Mouse (Mus musculus) limb, embryonic 12.5 days (tissue): ENCODE results near the gene Nptn. TPM values are rescaled to one million over a fixed set of nuclear protein-coding genes. Genes with fewer than 3 reads are reported as not detected.

Experiments used
- ATAC-seq: fragments of 200-750 bp; cut with Nextera tagmentation; 2 replicates; pipeline ENCODE4 v1.8.0; 2017; ENCODE audit warnings: low read depth, moderate TSS enrichment; ENCODE audit not compliant: insufficient number of reproducible peaks, insufficient read depth, low FRiP score, low TSS enrichment
- H3K27ac ChIP-seq: fragments of 300-500 bp; sonication (generic); 2 replicates; pipeline ENCODE4 v1.5.1; 2016; ENCODE audit warnings: mild to moderate bottlenecking, moderate library complexity
- H3K27me3 ChIP-seq: fragments of 300-500 bp; sonication (generic); 2 replicates; pipeline ENCODE4 v1.6.1; 2016; ENCODE audit warnings: mild to moderate bottlenecking, moderate library complexity
- H3K36me3 ChIP-seq: fragments of 300-500 bp; sonication (generic); 2 replicates; pipeline ENCODE4 v1.6.1; 2016; ENCODE audit warnings: mild to moderate bottlenecking, moderate library complexity
- H3K4me1 ChIP-seq: fragments of 300-500 bp; sonication (generic); replicated peaks from 2 replicates; pipeline ENCODE4 v1.6.1; 2016
- H3K4me2 ChIP-seq: fragments of 300-500 bp; sonication (generic); 2 replicates; pipeline ENCODE4 v1.6.1; 2016; ENCODE audit warnings: mild to moderate bottlenecking, moderate library complexity
- H3K4me3 ChIP-seq: fragments of 300-500 bp; sonication (generic); replicated peaks from 2 replicates; pipeline ENCODE4 v1.5.1; 2016; ENCODE audit warnings: mild to moderate bottlenecking
- H3K9ac ChIP-seq: fragments of 300-500 bp; sonication (generic); replicated peaks from 2 replicates; pipeline ENCODE4 v1.6.1; 2016; ENCODE audit warnings: mild to moderate bottlenecking, moderate library complexity
- H3K9me3 ChIP-seq: fragments of 300-500 bp; sonication (generic); 2 replicates; pipeline ENCODE4 v1.6.1; 2016; ENCODE audit warnings: mild to moderate bottlenecking, moderate library complexity
- WGBS: fragments of 180-500 bp; shearing (Covaris S2); methylation state at CpG from one replicate; pipeline ENCODE4 v1.1.7; 2016; 5-methylcytosine and 5-hydroxymethylcytosine counted together
- polyA plus RNA-seq: library from polyadenylated mRNA; unstranded; fragments of >200 nt; fragmentation: Nextera tagmentation; extraction: Ambion mirVana; gene quantifications from 2 replicates; pipeline ENCODE4 v1.2.1, GENCODE M21; 2016

Gene Nptn
- polyA plus RNA-seq, 1 experiment from 2014 or later, result 64.5 TPM

GRCm38 (mm10) chr9:58703766-58704165 is 121.7 kb downstream of the Nptn start:
- no peak for ATAC-seq
- H3K4me1 ChIP-seq, result peaks cover 10% of the 10 kb centered on the region; the same call in 1 of the 2 replicates
- no peak overlapping the region for H3K9ac ChIP-seq
- no peaks in the 10 kb centered on the region for H3K36me3 ChIP-seq
- H3K4me3 ChIP-seq, result no peak overlapping the region
- 86% methylated on average over 7 of the region's 7 CpGs for WGBS
- no peak overlapping the region for H3K4me2 ChIP-seq
- H3K27me3 ChIP-seq, result no peaks in the 10 kb centered on the region
- H3K27ac ChIP-seq, result no peak overlapping the region
- H3K9me3 ChIP-seq, result no peaks in the 10 kb centered on the region

GRCm38 (mm10) chr9:58706024-58706423 is 124.0 kb downstream of the Nptn start:
- Histone ChIP-seq H3K27me3 (no peaks in the 10 kb centered on the region), H3K4me2 (no peak overlapping the region), H3K27ac (no peak overlapping the region), H3K4me1 (peaks cover 10% of the 10 kb centered on the region; the same call in 1 of the 2 replicates), H3K9me3 (no peaks in the 10 kb centered on the region), H3K36me3 (no peaks in the 10 kb centered on the region), H3K4me3 (no peak overlapping the region), H3K9ac (no peak overlapping the region)
- ATAC-seq, result no peak
- WGBS, result 86% methylated on average over 7 of the region's 7 CpGs

Other genes with a start within 250 kb of the Nptn start
- not detected in 2 replicates for gene Tbc1d21, start 211.8 kb upstream of the Nptn start, polyA plus RNA-seq
- gene Insyn1, start 93.6 kb upstream of the Nptn start, polyA plus RNA-seq, result 4.6 and 5.5 TPM in 2 replicates
- 56.4 and 68.6 TPM in 2 replicates for gene Cd276, start 26.8 kb upstream of the Nptn start, polyA plus RNA-seq
- 1.4 and 2.1 TPM in 2 replicates for gene Rec114, start 161.7 kb downstream of the Nptn start, polyA plus RNA-seq
- gene Hcn4, start 241.2 kb downstream of the Nptn start, polyA plus RNA-seq, result 0.27 and 0.29 TPM in 2 replicates